Mouse (Mus musculus) gonadal fat pad, adult 2 months (tissue): ENCODE data around the gene Dock7. TPM values are rescaled to one million over a fixed set of nuclear protein-coding genes. Genes with fewer than 3 reads are reported as not detected.

Source experiments
- DNase-seq: peaks from one replicate; pipeline ENCODE4 v3.0.0-alpha.2; 2012; ENCODE audit warnings: low read depth
- polyA plus RNA-seq: library from polyadenylated mRNA; depleted of rRNA; stranded (reverse); fragments of >200 nt; gene quantifications from 2 replicates; pipeline ENCODE4 v1.2.3, GENCODE M21; 2012

Dock7 gene
- polyA plus RNA-seq, 1 experiment: 44.6 TPM

- DNase-seq: no peak
Observed at GRCm38 (mm10) chr4:99121123-99121755, 524 bp upstream of the Dock7 start.

GRCm38 (mm10) chr4:99119051-99119450, 1.7 kb downstream of the Dock7 start:
- no peak for DNase-seq

- no peak for DNase-seq
Observed at GRCm38 (mm10) chr4:99115797-99116196, 4.9 kb downstream of the Dock7 start.

- no peak for DNase-seq
Observed at GRCm38 (mm10) chr4:99111670-99112069, 9.0 kb downstream of the Dock7 start.

- DNase-seq: no peak
Observed at GRCm38 (mm10) chr4:99108817-99109216, 11.9 kb downstream of the Dock7 start.

GRCm38 (mm10) chr4:99102846-99103245, 17.9 kb downstream of the Dock7 start:
- DNase-seq: peak; percentile 22

- DNase-seq: no peak
Observed at GRCm38 (mm10) chr4:99100724-99101123, 20.0 kb downstream of the Dock7 start.

- DNase-seq: no peak
Observed at GRCm38 (mm10) chr4:99091777-99092176, 28.9 kb downstream of the Dock7 start.

GRCm38 (mm10) chr4:99091151-99091701, 29.5 kb downstream of the Dock7 start:
- no peak for DNase-seq

- no peak for DNase-seq
Observed at GRCm38 (mm10) chr4:99087760-99088485, 32.8 kb downstream of the Dock7 start.

GRCm38 (mm10) chr4:99083862-99084261, 36.9 kb downstream of the Dock7 start:
- DNase-seq: no peak

- no peak for DNase-seq
Observed at GRCm38 (mm10) chr4:99081169-99081568, 39.5 kb downstream of the Dock7 start.

GRCm38 (mm10) chr4:99078005-99078404, 42.7 kb downstream of the Dock7 start:
- no peak for DNase-seq

- DNase-seq: no peak
Observed at GRCm38 (mm10) chr4:99068806-99069205, 51.9 kb downstream of the Dock7 start.

GRCm38 (mm10) chr4:99064524-99064923, 56.2 kb downstream of the Dock7 start:
- peak; percentile 14 for DNase-seq

- DNase-seq: no peak
Observed at GRCm38 (mm10) chr4:99048581-99048980, 72.1 kb downstream of the Dock7 start.

- DNase-seq: no peak
Observed at GRCm38 (mm10) chr4:99046471-99046870, 74.2 kb downstream of the Dock7 start.

GRCm38 (mm10) chr4:99044854-99045253, 75.9 kb downstream of the Dock7 start:
- no peak for DNase-seq

GRCm38 (mm10) chr4:99032921-99033320, 87.8 kb downstream of the Dock7 start:
- no peak for DNase-seq

GRCm38 (mm10) chr4:99030686-99031085, 90.0 kb downstream of the Dock7 start, which contains the start of gene Angptl3:
TSS of gene Angptl3 (plus strand) at chr4:99030954.
- no peak for DNase-seq

GRCm38 (mm10) chr4:99028377-99028776, 92.3 kb downstream of the Dock7 start:
- no peak for DNase-seq

GRCm38 (mm10) chr4:99022221-99022620, 98.5 kb downstream of the Dock7 start:
- DNase-seq: no peak

GRCm38 (mm10) chr4:99011039-99011438, 109.7 kb downstream of the Dock7 start:
- DNase-seq: no peak
